Mouse (Mus musculus) thymus, adult 2 months (tissue): Measurements from ENCODE around the gene Ola1.

Experiments used
- CTCF ChIP-seq: fragments of 200-500 bp; IDR thresholded peaks from 2 replicates; pipeline ENCODE4 v1.5.1; 2012; ENCODE audit warnings: mild to moderate bottlenecking, control low read depth, low read length, moderate library complexity, borderline replicate concordance; ENCODE audit not compliant: control insufficient read depth, poor library complexity, insufficient read depth; ENCODE audit errors: extremely low read depth
- POLR2A ChIP-seq: fragments of 200-500 bp; IDR thresholded peaks from 2 replicates; pipeline ENCODE4 v1.6.1; 2012; ENCODE audit warnings: mild to moderate bottlenecking, low read length, control low read depth, moderate library complexity; ENCODE audit not compliant: control insufficient read depth, poor library complexity, insufficient read depth; ENCODE audit errors: extremely low read depth

- TF ChIP-seq CTCF (no peak), POLR2A (no peak)
Measured at GRCm38 (mm10) chr2:73045505-73045904, 173.2 kb downstream of the Ola1 start.
